Mouse (Mus musculus) layer of hippocampus, adult 2 months (tissue): ENCODE results near the gene Btg1. TPM values are rescaled to one million over a fixed set of nuclear protein-coding genes. Genes with fewer than 3 reads are reported as not detected.

Experiments used
- DNase-seq, 2 experiments: peaks; one replicate each; pipeline ENCODE4 v3.0.0; 2022; ENCODE audit warnings: low spot score in 2 of 2
- H3K27ac ChIP-seq: fragments of 200-600 bp; 2 replicates; pipeline ENCODE4 v1.8.1; 2022
- H3K4me3 ChIP-seq: fragments of 200-600 bp; 2 replicates; pipeline ENCODE4 v1.8.1; 2022; ENCODE audit warnings: mild to moderate bottlenecking
- CTCF ChIP-seq: fragments of 200-600 bp; conservative IDR thresholded peaks from 2 replicates; pipeline ENCODE4 v1.8.1; 2022; ENCODE audit warnings: antibody characterized with exemption, mild to moderate bottlenecking, moderate library complexity
- total RNA-seq, 2 experiments: library from RNA; stranded (reverse); gene quantifications; 2 replicates each; pipeline ENCODE4 v1.2.3; 2021

The Btg1 gene
- total RNA-seq, 2 experiments from 2014 or later = 42.6 to 58.0 TPM

- no peak for TF ChIP-seq CTCF
- Histone ChIP-seq H3K4me3 (no peak overlapping the region), H3K27ac (no peak overlapping the region)
- no peak for DNase-seq
Observed at GRCm38 (mm10) chr10:96595435-96596132, 21.2 kb upstream of the Btg1 start.

- no peak overlapping the region for H3K4me3 ChIP-seq
- no peak overlapping the region for H3K27ac ChIP-seq
- DNase-seq = no peak
- no peak for TF ChIP-seq CTCF
Observed at GRCm38 (mm10) chr10:96596411-96596810, 20.4 kb upstream of the Btg1 start.

GRCm38 (mm10) chr10:96599641-96600040, 17.2 kb upstream of the Btg1 start:
- Histone ChIP-seq H3K27ac (no peak overlapping the region), H3K4me3 (no peak overlapping the region)
- TF ChIP-seq CTCF = no peak
- no peak for DNase-seq

DNA sequence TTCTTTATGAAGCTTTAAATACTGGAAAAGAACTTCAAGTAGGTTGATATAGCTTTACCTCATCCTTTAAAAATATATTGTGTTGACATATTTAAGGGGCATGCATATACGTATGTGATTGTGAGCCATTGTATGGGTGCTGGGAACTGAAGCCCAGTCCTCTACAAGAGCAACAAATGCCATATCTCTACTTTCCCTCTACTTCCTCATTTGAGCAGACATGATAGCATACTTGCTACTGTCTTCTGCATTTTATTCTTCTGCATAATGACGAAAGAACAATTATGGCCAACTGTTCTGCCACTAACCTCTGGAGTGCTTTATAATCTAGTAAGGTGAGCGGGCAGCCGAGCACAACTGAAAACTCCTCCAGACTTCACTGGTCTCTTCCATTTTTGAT, 15.1 kb upstream of the Btg1 start:
- no peak overlapping the region for H3K4me3 ChIP-seq
- DNase-seq = no peak
- H3K27ac ChIP-seq = no peak overlapping the region
- no peak for TF ChIP-seq CTCF

DNA sequence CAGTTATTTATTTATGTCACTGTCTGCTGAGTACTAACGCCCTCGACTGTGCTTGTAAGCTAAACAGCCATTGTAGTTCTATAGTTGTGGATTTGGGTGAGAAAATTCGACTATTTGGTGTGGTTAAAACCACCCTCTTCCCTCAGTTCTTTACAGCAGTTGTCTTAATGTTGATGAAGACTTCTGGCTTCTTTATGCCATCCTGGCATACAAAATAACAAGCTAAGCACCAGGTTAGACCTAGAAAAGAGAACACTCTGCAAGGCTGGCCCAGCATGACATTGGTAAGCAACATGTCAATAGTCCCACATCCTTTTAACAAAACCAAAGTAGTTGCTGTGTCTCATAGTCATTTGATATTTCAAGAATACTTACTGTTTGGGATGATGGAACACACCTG, 14.5 kb upstream of the Btg1 start:
- no peak for DNase-seq
- Histone ChIP-seq H3K4me3 (no peak overlapping the region), H3K27ac (no peak overlapping the region)
- TF ChIP-seq CTCF = no peak

DNA sequence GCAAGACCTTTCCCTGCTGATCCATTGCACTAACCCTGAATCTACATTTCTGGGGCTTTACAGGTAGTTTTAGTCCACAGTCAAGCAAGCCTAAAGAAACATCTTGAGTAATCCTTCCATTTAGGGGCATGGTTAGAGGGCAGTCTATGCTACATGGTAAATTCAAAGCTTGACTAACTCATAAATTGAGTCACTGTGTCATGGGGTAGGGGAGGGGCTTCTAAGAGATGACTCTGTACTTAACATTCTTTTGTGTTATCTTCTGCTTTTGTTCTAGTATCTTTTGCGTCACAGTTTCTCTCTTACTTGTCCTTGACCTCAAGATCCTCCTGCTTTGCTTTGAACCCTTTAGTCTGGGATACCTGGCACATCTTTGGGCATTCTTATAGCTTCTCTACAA, 11.6 kb upstream of the Btg1 start:
- no peak for TF ChIP-seq CTCF
- Histone ChIP-seq H3K27ac (no peak overlapping the region), H3K4me3 (no peak overlapping the region)
- DNase-seq = no peak

DNA sequence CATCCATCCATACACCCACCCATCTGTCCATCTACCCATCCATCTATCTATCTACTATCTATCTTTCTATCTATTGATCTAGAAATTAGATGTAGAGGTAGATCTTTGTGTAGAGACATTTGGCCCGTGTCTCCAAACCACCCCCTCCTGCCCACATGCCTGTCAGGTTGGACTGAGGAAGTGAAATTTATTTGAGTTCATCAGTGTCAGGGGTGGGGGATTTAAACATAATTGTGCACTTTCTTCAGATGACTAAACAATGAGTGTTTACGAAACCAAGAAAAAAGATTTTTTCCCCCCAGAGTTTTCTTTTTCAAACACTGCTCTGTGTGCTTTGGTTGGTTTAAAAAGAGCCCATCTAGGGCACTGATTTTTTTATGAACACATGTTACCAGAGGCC, 10.9 kb upstream of the Btg1 start:
- Histone ChIP-seq H3K27ac (no peak overlapping the region), H3K4me3 (no peak overlapping the region)
- no peak for TF ChIP-seq CTCF
- no peak for DNase-seq

DNA sequence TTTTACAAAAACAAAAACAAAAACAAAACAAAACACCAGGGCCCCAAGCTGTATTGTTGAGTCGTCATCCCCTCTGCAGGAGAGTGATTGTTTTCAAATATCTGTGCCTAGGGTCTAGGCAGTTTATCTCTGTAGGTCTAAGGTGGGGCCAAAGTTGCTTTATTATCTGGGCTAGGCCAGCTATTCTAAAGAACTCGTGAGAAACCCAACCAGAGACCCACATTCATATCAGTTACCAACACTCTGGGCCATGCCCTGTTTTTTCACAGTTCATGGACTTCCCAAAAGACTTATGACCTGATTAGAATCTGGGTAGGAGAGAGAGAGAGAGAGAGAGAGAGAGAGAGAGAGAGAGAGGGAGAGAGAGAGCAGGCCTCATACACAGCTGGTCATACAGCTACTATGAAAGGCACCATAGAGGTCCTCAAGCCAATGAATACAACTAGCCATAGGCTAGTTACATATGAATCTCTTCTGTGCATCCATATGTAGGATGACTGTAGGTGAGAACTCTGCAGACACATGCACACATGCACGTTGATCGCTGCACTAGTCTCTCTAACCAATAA, 9.1 kb upstream of the Btg1 start:
- no peak overlapping the region for H3K4me3 ChIP-seq
- no peak for DNase-seq
- TF ChIP-seq CTCF = no peak
- no peak overlapping the region for H3K27ac ChIP-seq

- Histone ChIP-seq H3K4me3 (no peak overlapping the region), H3K27ac (no peak overlapping the region)
- TF ChIP-seq CTCF = no peak
- no peak for DNase-seq
Observed at GRCm38 (mm10) chr10:96609356-96610345, 7.2 kb upstream of the Btg1 start.

GRCm38 (mm10) chr10:96616001-96616708, 651 bp upstream of the Btg1 start:
- Histone ChIP-seq H3K4me3 (peak overlapping the region; percentile 90), H3K27ac (peak overlapping the region; percentile 96)
- no peak for DNase-seq
- no peak for TF ChIP-seq CTCF

DNA sequence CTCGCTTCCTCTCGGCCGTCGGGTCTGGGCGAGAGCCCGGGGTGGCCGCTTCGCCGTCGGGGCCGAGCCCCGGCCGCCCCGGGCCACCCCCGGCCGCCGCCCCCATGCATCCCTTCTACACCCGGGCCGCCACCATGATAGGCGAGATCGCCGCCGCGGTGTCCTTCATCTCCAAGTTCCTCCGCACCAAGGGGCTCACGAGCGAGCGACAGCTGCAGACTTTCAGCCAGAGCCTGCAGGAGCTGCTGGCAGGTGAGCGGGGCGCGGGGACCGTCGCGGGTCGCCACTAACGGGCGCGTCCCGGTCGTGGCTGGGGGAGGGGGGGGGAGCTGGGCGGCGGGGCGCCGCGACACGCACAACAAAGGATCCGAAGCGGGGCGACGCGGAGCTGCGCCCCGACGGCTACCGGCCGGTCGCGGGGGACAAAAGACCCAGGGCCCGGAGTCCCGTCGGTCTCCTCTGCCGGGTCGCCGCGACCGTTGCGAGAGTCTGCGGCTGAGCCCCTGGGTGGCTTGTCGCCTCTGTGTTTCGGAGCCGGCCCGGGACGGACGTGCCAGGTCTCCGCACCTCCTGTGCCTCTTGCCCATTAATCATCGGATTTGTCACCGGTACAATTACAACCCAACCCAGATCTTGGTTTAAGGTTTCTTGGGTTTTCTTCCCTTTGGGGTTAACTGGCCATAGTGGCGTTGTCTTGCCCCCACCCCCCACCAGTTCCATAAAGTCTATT, 580 bp downstream of the Btg1 start:
- TF ChIP-seq CTCF = no peak
- Histone ChIP-seq H3K4me3 (peak overlapping the region; percentile 90), H3K27ac (peak overlapping the region; percentile 97)
- peak in 1 of 2 experiments; percentile 32 for DNase-seq

- peak overlapping the region; percentile 90 for H3K4me3 ChIP-seq
- peak; percentile 53 to 64 for DNase-seq
- TF ChIP-seq CTCF = peak; percentile 78
- H3K27ac ChIP-seq = peak overlapping the region; percentile 97
Observed at GRCm38 (mm10) chr10:96617951-96618575, 1.3 kb downstream of the Btg1 start.
